Comparison of ENCODE assay signal across 11 mouse cellular contexts in genomic region chr3:37654787-37655186, GRCm38 (mm10). TPM values are rescaled to one million over a fixed set of nuclear protein-coding genes. Genes with fewer than 3 reads are reported as not detected.
DNase-seq lines count a peak whose midpoint lies in the region; ATAC-seq and TF ChIP-seq lines count a peak whose summit lies in the region.
"Had no signal": no experiment of that assay in that cellular context is flagged by ENCODE, and none has a peak within 500 bp of the region (broad histone marks: within the 10 kb centered on the region; RNA-seq: fewer than 3 reads in every experiment).

No protein-coding gene starts in this region.

- no peaks in the 10 kb centered on the region for H3K9me3 ChIP-seq in hindbrain, embryonic 10.5 days
- H3K9me3 ChIP-seq in hindbrain, embryonic 16.5 days (ENCODE audit: control insufficient read depth, low read length) = no peaks in the 10 kb centered on the region
- no peaks in the 10 kb centered on the region for H3K9me3 ChIP-seq in G1E (replicated peaks)
- H3K9me3 ChIP-seq in forebrain, embryonic 14.5 days (replicated peaks; ENCODE audit: control insufficient read depth, low read length) = no peaks in the 10 kb centered on the region
- no peaks in the 10 kb centered on the region for H3K9me3 ChIP-seq in liver, embryonic 12.5 days (replicated peaks)

- H3K9ac ChIP-seq in hindbrain, embryonic 16.5 days (ENCODE audit: low read depth, low read length) = no peak overlapping the region
- no peak overlapping the region for H3K9ac ChIP-seq in forebrain, embryonic 14.5 days (ENCODE audit: low read length)
- 0 out of 2 replicates have a peak overlapping the region, but pooled peaks have one; percentile 56 for H3K9ac ChIP-seq in liver, embryonic 12.5 days

- peaks cover 81% of the 10 kb centered on the region for H3K27me3 ChIP-seq in hindbrain, embryonic 10.5 days (ENCODE audit: insufficient read depth, poor library complexity, severe bottlenecking)
- H3K27me3 ChIP-seq in hindbrain, embryonic 16.5 days (replicated peaks; ENCODE audit: control insufficient read depth, insufficient read depth, low read length) = no peaks in the 10 kb centered on the region
- no peaks in the 10 kb centered on the region for H3K27me3 ChIP-seq in G1E (ENCODE audit: insufficient read depth, low read length)
- H3K27me3 ChIP-seq in forebrain, embryonic 14.5 days (replicated peaks; ENCODE audit: control insufficient read depth, insufficient read depth, low read length) = no peaks in the 10 kb centered on the region
- H3K27me3 ChIP-seq in liver, embryonic 12.5 days (replicated peaks) = peaks cover 27% of the 10 kb centered on the region

- no peak for TF ChIP-seq CTCF in G1E (IDR thresholded peaks at IDR 0.05; ENCODE audit: low read depth, low read length)

- no peak for ATAC-seq in hindbrain, embryonic 16.5 days
- ATAC-seq in G1E (ENCODE audit: extremely low read depth, insufficient number of reproducible peaks, low FRiP score, poor library complexity, severe bottlenecking) = no peak
- ATAC-seq in forebrain, embryonic 14.5 days = no peak
- ATAC-seq in liver, embryonic 12.5 days = peak; percentile 50

- peak overlapping the region; percentile 38; the same call in 1 of the 2 replicates for H3K4me3 ChIP-seq in hindbrain, embryonic 10.5 days
- H3K4me3 ChIP-seq in hindbrain, embryonic 16.5 days (ENCODE audit: low read length) = no peak overlapping the region
- H3K4me3 ChIP-seq in G1E (ENCODE audit: low read depth, low read length) = peak overlapping the region; percentile 69; the same call in 1 of the 2 replicates
- no peak overlapping the region for H3K4me3 ChIP-seq in forebrain, embryonic 14.5 days (ENCODE audit: low read depth, low read length)
- peak overlapping the region; percentile 50 for H3K4me3 ChIP-seq in liver, embryonic 12.5 days

- H3K36me3 ChIP-seq in hindbrain, embryonic 10.5 days = peaks cover 8% of the 10 kb centered on the region; the same call in 1 of the 2 replicates
- no peaks in the 10 kb centered on the region for H3K36me3 ChIP-seq in hindbrain, embryonic 16.5 days (ENCODE audit: control insufficient read depth, insufficient read depth, low read length)
- H3K36me3 ChIP-seq in G1E (replicated peaks) = peaks cover 3% of the 10 kb centered on the region
- no peaks in the 10 kb centered on the region for H3K36me3 ChIP-seq in forebrain, embryonic 14.5 days (ENCODE audit: control insufficient read depth, insufficient read depth, low read length)
- no peaks in the 10 kb centered on the region for H3K36me3 ChIP-seq in liver, embryonic 12.5 days

- H3K27ac ChIP-seq in hindbrain, embryonic 10.5 days = no peak overlapping the region
- no peak overlapping the region for H3K27ac ChIP-seq in hindbrain, embryonic 16.5 days (ENCODE audit: low read depth, low read length)
- no peak overlapping the region for H3K27ac ChIP-seq in forebrain, embryonic 14.5 days (ENCODE audit: low read depth, low read length)
- peak overlapping the region; percentile 57; the same call in 1 of the 2 replicates for H3K27ac ChIP-seq in liver, embryonic 12.5 days

- H3K4me1 ChIP-seq in hindbrain, embryonic 10.5 days (replicated peaks) = peaks cover 45% of the 10 kb centered on the region
- peaks cover 3% of the 10 kb centered on the region for H3K4me1 ChIP-seq in hindbrain, embryonic 16.5 days (ENCODE audit: control insufficient read depth, insufficient read depth, low read depth, low read length)
- H3K4me1 ChIP-seq in G1E (ENCODE audit: insufficient read depth, low read depth, low read length) = peaks cover 68% of the 10 kb centered on the region
- peaks cover 3% of the 10 kb centered on the region for H3K4me1 ChIP-seq in forebrain, embryonic 14.5 days (ENCODE audit: control insufficient read depth, insufficient read depth, low read length)
- H3K4me1 ChIP-seq in liver, embryonic 12.5 days = peaks cover 57% of the 10 kb centered on the region

- H3K4me2 ChIP-seq in hindbrain, embryonic 16.5 days (ENCODE audit: low read length) = no peak overlapping the region
- H3K4me2 ChIP-seq in forebrain, embryonic 14.5 days (ENCODE audit: low read length) = peak overlapping the region; percentile 48; the same call in 1 of the 2 replicates
- H3K4me2 ChIP-seq in liver, embryonic 12.5 days = peak overlapping the region; percentile 75

- 59% methylated on average over 6 of the region's 6 CpGs for WGBS in hindbrain, embryonic 10.5 days
- WGBS in hindbrain, embryonic 16.5 days = 66% methylated on average over 6 of the region's 6 CpGs
- 69% methylated on average over 6 of the region's 6 CpGs for WGBS in forebrain, embryonic 14.5 days
- WGBS in liver, embryonic 12.5 days (ENCODE audit: insufficient replicate concordance) = 33% methylated on average over 6 of the region's 6 CpGs

- DNase-seq in hindbrain, embryonic 10.5 days (ENCODE audit: low spot score) = no peak
- DNase-seq in G1E (ENCODE audit: low spot score) = no peak
- DNase-seq in forebrain, embryonic 14.5 days (ENCODE audit: low spot score) = no peak
- no peak for DNase-seq in frontal cortex, postnatal 25 days (ENCODE audit: low spot score in 2 of 2)
- no peak for DNase-seq in ovary, postnatal 36 days (ENCODE audit: low spot score)
- DNase-seq in adrenal gland, adult 2 months = no peak
- DNase-seq: adrenal gland, postnatal 14 days; cerebellum, postnatal 14 days; thymus, adult 18-20 months had no signal

RNA-seq across cellular contexts. Expression of gene Spry1, which starts 15.0 kb away (rescaled TPM):
- polyA plus RNA-seq in hindbrain, embryonic 10.5 days (2016; fragmentation: Nextera tagmentation; extraction: Ambion mirVana) = 11.3 and 16.9 TPM in 2 replicates
- 6.4 and 6.9 TPM in 2 replicates for polyA plus RNA-seq in hindbrain, embryonic 16.5 days (2015; fragmentation: Nextera tagmentation; extraction: Ambion mirVana)
- total RNA-seq in G1E (2014; fragmentation: Nextera tagmentation) (28.4 and 35.5 TPM in 2 replicates), G1E (2017) (3.9 and 4.2 TPM in 2 replicates)
- 4.8 and 5.7 TPM in 2 replicates for polyA plus RNA-seq in G1E (2012)
- 6.0 and 7.3 TPM in 2 replicates for polyA plus RNA-seq in forebrain, embryonic 14.5 days (2014; fragmentation: Nextera tagmentation; extraction: Ambion mirVana)
- 4.3 and 4.7 TPM in 2 replicates for polyA plus RNA-seq in liver, embryonic 12.5 days (2016; fragmentation: Nextera tagmentation; extraction: Ambion mirVana)
- 10 to 100 TPM; 17.9 to 39.7 TPM for total RNA-seq in adrenal gland, adult 2 months (2021)
- polyA plus RNA-seq in adrenal gland, adult 2 months (2012; rRNA removed) = 32.5 and 37.6 TPM in 2 replicates

Comparison
In these comparisons a context has a peak if more than half of its experiments do, and no peak if none do; other contexts are left out.
1. H3K4me3 ChIP-seq: peak in hindbrain, embryonic 10.5 days (single experiment), G1E (single experiment) and liver, embryonic 12.5 days (single experiment); none in hindbrain, embryonic 16.5 days (single experiment) and forebrain, embryonic 14.5 days (single experiment).